Mouse (Mus musculus): Measurements from ENCODE around the gene Casp7.

Casp7 gene

GRCm38 (mm10) chr19:56425492-56425891 lies 28.6 kb downstream of the Casp7 start:
- no peak for DNase-seq

DNA sequence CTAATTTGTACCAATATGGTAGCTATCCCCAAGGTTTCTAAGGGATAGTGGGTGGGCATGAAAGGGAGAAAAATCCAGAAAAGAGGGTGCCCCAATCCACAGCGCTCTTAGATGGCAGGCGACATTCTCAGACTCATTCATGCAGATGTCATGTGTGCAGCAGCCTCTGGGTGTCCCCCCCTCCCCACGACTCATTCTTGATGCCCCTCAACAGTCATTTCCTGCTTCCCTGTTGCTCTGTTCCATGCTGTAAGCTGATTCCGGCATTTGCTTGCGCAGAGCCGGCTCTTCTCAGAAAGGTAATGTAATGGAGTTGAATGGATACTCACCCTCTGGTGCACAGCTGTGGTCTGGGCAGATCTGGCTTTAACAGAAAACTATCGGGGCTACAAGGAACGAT lies 33.4 kb downstream of the Casp7 start:
- no peak for DNase-seq

DNA sequence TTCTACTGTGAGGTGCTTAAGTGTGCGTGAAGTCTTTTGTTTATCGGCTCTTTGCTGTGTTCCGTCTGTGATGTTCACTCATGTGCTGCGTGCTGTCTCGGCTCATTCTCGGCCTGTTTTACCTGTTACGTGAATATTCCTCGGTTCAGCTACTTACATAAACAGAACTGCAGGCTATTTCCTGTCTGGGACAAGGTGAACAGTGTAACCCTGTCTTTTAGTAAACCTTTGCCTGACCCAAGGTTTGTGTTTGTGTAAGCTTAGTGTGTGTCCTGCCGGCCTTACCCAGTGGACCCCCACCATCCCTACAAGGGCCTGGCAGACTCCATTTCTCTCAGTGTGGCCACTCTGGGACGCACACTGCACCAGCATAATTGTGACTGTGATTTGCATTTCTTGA lies 35.8 kb downstream of the Casp7 start:
- no peak for DNase-seq

- no peak for DNase-seq
Observed at GRCm38 (mm10) chr19:56433581-56433980, 36.7 kb downstream of the Casp7 start.

DNA sequence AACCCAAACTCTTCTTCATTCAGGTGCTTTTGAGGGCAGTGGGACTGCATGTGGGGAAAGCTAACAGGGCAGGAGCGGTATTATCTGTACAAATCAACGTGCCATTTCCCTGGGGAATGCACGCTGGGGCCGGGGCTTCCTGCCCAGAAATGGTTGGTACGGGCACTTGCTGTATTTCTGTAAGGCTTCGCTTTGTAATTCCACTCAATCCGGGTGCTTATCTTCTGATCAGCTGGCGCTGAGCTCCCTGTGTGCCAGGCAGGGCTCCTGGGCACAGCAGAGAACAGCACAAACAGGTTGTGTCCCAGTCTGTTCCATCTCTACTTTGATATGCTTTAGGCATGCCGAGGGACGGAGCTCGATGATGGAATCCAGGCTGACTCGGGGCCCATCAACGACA lies 39.5 kb downstream of the Casp7 start:
- DNase-seq = peak; percentile 57 to 62

DNA sequence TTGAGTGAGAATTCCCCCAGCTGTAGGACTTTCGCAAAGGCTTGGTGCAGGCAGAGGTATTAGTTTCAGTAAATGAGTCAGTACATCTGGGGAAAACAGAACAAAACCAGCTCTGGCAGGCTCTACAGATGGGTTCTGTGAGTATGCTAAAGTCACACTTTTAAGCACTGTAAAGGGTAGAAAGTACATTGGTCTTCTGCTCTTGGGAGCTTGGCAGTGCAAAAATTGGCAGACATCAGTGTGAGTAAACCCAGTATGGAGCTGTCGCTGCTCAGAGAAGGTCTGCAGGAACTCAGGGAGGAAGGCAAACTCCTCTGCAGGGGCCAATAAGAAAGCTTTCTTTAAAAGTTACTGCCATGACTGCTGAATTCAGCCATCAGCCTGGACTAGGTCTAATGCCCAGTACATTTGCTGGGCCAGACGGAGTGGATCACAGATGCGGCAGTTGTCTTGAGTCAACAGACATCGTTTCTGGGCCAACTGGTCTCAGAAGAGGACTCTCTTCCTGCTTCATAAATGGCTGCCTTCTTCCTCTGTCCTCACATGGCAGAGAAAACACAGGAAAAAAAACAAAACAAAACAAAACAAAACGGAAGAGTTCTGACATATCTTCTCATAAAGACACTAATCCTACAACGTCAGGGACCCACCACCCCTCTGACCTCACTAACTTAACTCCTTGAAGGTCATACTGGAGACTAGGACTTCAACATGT lies 41.6 kb downstream of the Casp7 start:
- DNase-seq = no peak

DNA sequence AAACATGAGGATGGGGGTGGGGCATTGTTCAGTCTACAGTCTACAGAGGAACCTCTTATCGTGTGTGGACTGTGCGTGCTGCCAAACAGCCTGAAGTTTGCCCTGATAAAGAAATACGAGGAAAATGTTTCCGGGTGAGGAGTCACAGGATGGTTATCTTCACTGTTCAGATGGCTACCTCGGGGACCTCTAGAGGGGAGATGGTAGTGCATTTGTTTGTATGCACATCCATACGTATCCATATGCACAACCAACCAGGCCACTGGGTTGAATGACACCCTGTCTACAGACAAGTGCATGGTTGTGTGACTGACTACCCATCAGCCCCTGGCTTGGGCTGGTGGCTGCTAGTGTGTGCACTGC lies 42.1 kb downstream of the Casp7 start:
- no peak for DNase-seq

- DNase-seq = no peak
Observed at GRCm38 (mm10) chr19:56443445-56443844, 46.5 kb downstream of the Casp7 start.

DNA sequence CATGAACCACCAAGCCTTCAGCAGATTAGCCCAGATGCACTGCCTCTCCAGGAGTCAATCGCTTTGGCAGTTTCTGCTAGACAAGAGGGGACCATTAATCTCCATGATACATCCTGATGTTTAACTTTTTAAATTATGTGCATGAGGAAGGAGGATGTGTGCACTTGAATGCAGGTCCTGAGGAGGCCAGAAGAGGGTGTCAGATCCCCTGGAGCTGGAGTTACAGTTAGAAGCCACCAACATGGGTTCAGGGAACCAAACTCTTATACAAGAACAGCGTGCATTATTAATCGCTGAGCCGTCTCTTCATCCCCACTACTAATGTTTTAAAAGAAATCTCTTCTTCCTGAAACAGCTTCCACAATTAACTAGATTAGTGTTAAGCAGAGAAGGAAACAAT lies 51.9 kb downstream of the Casp7 start:
- DNase-seq = no peak

- DNase-seq = no peak
Observed at GRCm38 (mm10) chr19:56449537-56449936, 52.6 kb downstream of the Casp7 start.

- no peak for DNase-seq
Observed at GRCm38 (mm10) chr19:56450892-56451291, 54.0 kb downstream of the Casp7 start.

DNA sequence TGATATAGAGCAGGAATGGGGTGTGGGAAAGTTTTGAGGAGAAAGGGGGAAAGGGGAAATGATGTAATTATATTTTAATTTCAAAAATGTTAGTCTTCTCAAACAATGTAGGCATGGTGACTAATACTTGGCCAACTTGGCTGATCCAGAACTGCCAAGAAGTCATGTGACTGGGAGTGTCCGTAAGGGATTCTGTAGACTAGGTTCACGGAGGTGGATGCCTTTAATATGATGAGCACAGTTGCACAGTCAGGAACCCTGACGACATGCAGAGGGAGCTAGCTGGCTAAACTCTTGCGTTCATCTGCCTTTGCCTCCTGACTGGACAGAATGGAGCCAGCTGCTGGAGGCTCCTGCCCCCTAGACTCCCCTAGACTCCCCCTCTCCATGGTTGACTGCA lies 54.9 kb downstream of the Casp7 start:
- no peak for DNase-seq

GRCm38 (mm10) chr19:56452421-56452820 lies 55.5 kb downstream of the Casp7 start:
- no peak for DNase-seq

DNA sequence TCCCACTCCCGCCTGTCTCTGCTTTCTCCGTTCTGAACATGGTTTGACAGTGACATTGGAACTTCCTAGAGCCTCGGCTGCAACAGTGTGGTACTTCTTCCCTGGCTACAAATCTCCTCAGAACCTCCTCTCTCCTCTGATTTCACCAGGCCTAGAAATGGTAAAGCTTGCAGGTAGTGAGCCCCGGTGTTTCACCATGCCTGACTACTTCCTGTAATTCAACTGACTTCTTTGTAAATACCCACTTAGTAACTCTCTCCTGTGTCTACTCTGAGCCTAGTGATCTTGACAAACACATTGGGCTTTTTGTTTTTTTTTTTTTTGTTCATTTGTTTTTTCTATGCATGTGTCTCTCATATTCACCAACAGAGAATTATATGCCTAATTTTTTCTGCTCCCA lies 57.9 kb downstream of the Casp7 start:
- DNase-seq = no peak

DNA sequence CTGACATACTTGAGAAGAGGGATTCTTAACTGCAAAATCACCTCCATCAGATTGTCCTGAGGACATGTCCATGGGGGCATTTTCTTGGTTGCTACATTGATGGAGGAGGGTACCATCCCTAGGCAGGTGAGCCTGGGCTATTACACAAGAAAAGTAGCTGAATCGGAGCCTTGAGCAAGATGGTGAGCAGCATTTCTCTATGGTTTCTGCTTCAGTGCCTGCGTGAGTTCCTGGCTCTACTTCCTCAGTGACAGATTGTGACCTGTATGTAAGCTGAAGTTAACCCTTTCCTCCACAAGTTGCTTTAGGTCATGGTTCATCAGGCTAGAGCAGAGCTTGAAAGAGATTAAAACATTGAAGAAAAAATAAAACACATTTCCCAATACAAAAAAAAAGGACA lies 58.4 kb downstream of the Casp7 start:
- DNase-seq = peak; percentile 63 to 84

- peak in 1 of 2 experiments; percentile 24 for DNase-seq
Observed at GRCm38 (mm10) chr19:56457569-56457968, 60.6 kb downstream of the Casp7 start.

DNA sequence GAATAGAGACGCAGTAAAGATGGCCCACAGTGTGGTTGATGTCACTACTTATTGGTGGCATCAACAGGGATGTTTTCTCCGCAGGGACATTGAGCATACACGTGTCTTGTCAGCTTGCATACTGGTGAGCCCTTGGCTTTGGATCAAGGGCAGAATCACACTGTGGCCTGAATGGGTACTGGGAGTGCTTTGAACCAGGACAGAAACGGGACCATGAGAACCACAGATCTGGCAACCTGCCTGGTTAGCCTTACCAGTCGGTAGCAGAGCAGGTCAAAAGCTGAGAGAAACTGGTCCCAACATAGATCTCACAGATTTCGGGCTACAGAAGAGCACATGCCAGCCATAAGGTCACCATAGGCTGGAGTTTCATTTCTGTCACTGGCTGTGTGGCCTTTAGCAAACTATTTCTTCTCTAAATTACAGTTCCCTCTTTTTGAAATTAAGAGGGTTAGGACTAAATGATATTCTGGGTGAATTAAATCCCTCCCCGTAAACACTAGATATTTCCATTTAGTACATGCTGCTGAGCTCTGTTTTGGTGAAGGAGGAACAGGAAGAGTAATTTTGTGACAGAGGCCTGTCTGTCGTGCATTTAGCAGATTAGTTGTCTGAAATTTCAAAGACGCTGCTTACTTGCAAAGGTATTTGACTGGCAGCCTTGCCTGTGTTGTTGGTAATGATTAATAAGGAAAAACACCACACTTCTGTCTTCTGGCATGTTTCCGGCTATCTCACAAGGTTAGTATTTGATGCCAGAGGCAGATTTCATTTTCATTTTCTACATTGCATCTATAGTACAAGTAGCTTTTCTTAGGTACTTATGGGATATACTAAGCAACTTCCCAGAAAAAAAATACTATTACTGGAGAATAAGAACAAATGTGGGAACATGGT lies 62.5 kb downstream of the Casp7 start:
- peak; percentile 54 to 55 for DNase-seq

DNA sequence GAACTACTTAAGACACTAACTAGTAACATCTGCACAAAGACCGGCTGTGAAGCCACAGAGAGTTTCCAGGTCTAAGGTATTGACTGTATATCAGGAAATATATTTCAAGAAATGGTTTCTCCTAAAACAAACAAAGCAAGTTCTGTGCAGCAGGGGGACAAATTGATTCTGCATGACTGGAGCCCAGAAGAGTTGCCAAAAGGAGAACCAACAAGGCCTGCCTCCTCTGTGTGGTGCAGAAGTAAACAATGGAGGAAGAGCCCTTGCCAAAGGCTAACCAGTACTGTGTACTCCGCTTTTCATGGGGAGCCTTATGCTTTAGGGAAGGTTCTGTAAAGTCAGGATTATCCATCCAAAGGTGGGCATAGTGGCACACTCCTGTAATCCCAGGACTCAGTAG lies 63.3 kb downstream of the Casp7 start:
- peak; percentile 31 to 39 for DNase-seq

DNA sequence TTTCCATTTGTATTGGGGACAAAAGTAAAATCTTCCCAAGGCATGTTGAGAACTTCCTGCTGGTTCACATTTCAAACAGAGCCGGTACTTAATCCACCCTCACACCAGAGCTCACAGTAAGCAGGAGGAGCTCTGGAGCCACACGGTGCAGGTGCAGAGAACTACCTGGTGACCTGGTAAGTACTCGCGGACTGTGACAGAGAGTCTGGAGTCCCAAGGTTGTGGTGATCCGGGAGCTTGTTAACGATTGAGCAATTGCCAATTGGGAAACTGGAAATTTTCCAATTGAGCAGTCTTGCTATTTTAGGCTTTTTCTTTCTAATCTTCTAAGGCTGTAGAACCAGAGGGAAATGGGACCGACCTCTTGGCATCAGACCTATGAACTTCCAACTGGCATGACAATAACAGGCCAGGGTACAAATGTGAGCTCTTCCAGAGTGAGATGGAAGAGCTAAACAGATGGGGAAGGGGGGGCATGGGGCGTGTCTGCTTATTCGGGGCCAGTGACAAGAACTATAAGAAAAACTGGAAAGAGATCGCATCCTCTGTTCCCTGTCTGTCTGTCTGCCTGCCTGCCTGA lies 64.7 kb downstream of the Casp7 start, which contains the start of gene Plekhs1:
Gene Plekhs1, plus strand, starts transcription at position 119 of the 580 bp plus-strand sequence.
- DNase-seq = peak; percentile 22 to 46

- no peak for DNase-seq
Observed at GRCm38 (mm10) chr19:56462786-56463185, 65.9 kb downstream of the Casp7 start.

DNA sequence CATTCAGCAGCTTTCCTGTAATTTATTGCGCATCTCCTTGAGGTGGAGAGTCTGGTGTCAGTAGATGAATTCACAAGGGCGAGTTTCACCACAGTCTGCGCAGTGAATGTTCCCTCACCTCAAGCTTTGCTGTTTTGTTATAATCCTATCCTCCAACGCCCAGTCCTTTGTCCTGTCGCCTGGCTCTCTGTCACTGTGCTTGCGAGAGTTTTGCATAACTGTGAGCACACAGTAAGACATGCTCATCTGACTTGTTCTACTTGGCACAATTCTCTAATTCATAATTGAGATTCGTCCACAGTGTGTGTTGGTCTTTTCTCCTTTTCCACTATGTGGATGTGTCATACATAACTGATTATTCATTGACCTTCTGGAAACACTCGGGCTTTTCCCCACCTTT lies 69.6 kb downstream of the Casp7 start:
- no peak for DNase-seq

GRCm38 (mm10) chr19:56470286-56471020 lies 73.5 kb downstream of the Casp7 start:
- no peak for DNase-seq

DNA sequence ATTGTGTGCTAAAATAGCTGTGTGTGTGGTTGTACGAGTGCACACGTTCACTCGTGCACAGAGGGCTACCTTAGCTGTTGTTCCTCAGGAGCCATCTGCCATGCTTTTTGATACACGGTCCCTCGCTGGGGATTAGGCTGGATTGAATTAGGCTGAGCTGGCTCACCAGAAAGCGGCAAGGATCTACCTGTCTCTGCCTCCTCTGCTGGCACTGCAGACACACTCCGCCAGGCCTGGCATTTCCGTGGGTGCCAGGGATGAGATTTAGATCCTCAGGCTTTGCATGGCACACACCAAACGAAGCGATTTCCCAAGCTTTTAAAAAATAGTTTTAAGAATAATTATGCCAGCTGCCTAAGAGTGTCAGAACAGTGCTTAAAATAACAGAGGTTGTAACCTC lies 75.0 kb downstream of the Casp7 start:
- peak in 1 of 2 experiments; percentile 30 for DNase-seq

Measured in cerebellum, postnatal 14 days (tissue).